Mouse (Mus musculus) gastrocnemius, postnatal 4 days (tissue): ENCODE data around the gene Rex1bd. TPM values are rescaled to one million over a fixed set of nuclear protein-coding genes. Genes with fewer than 3 reads are reported as not detected.
A peak's percentile ranks its signal among the peaks of the same experiment; 100 is the strongest.

ENCODE experiments used
- DNase-seq, 2 experiments: peaks; one replicate each; pipeline ENCODE4 v3.0.0; 2021 to 2022; ENCODE audit warnings: low spot score in 2 of 2, mixed read lengths in 2 of 2
- long read RNA-seq, 2 experiments: library from polyadenylated mRNA; stranded (forward); transcript quantifications; one replicate each; pipeline ENCODE4 v2.0.0; 2021
- total RNA-seq, 2 experiments: library from RNA; stranded (reverse); gene quantifications; 2 replicates each; pipeline ENCODE4 v1.2.3; 2021

Rex1bd gene
- 100 to 1,000 TPM; 118 to 119 TPM for total RNA-seq
- long read RNA-seq, experiment 1, transcript Rex1bd-201 (5 exons, 671 nt), result major isoform, 43 of 87 reads
- long read RNA-seq, experiment 1, transcript Rex1bd-207 (3 exons, 542 nt), result minor isoform, 32 of 87 reads
- long read RNA-seq, experiment 1, partial matches to known transcripts, result 3 of 87 reads
- long read RNA-seq, experiment 1, other reads (novel, unspliced or antisense), result 3 of 87 reads
- long read RNA-seq, experiment 2, transcript Rex1bd-201 (5 exons, 671 nt), result major isoform, 41 of 88 reads
- long read RNA-seq, experiment 2, transcript Rex1bd-207 (3 exons, 542 nt), result minor isoform, 37 of 88 reads
- long read RNA-seq, experiment 2, partial matches to known transcripts, result 2 of 88 reads
- long read RNA-seq, experiment 2, other reads (novel, unspliced or antisense), result 3 of 88 reads

DNA sequence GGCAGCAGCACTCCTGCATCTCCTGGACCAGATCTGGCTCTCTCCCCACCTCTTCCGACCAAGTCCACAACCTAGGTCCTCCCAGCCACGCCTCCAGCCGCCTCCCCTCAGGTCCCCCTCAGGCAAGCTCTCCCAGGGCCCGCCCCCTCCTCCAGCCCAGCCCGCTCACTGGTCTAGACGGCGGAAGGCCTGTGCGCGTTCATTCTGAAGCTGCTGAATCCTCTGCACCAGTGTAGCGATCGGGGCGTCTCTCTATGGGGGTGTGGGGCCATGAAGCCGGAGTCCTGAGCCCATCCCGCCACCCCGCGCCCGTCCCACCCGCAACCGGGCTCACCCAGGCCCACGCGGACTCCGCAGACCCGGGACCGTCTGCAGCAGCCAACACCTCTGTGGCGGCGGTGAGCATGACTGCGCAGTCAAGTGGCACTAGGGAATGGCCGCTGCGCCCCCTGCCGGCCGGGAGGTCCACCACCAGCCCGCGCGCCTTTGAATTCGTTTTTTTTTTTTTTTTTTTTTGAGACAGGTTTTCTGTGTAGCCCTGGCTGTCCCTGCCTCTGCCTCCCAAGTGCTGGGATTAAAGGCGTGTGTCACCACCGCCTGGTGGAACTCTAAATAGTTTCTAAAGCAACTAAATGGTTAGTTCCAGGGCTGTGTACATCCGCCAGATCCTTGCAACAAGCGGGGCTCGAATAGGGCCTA lies at the start of gene Rex1bd:
Rex1bd (minus strand) TSS at position 425 of the 699 bp plus-strand sequence.
- peak; percentile 86 to 95 for DNase-seq

DNA sequence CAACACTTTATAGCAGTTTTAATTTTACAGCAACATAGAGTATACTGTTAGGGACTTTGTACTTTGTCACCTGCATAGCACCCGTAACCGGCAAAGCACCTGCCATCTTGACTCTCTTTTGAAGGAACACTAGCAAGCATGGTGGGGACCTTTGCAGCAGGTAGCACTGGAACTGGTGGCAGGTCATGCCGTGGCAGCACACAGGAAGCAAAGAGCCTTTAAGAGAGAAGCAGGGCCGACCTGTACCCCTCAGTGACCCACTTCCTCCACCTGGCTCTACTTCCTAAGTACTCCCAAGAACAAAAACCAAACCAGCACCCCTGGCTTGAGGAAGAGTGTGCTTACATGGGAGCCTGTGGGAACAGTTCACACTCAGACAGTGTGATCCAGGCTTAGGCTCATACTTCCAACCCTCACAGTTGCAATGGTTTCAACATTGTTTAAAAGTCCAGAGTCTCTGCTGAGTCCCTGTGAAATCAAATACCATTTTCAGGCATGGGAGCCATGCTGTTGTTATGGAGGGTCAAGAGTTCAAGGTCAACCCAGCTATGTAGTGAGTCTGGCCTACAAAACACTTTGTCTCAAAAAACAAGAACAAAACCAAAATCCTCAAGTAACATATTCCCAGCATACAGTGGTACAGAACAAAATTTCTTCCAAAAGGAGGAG lies 48.7 kb upstream of the Rex1bd start:
- no peak for DNase-seq

GRCm38 (mm10) chr8:70553740-70554139 lies 47.2 kb upstream of the Rex1bd start:
- peak in 1 of 2 experiments; percentile 63 for DNase-seq

DNA sequence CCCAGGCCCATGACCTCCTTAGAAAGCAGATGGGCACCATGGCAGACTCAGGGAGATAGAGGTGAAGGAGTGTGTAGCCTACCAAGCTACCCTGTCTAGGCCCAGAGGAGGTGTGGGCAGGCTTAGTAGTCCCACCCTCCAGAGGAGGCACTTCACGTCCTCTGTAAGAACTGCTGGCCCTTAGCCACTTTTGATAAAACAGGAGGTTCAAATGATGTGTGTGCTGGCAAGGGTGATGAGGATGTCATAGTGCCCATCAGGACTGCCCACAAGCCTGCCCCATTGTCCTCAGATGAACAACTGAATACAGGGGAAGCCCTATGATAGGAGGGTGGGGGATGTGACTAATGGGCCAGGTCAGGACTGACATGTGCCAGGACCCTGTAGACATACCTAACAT lies 46.3 kb upstream of the Rex1bd start:
- DNase-seq, result no peak

DNA sequence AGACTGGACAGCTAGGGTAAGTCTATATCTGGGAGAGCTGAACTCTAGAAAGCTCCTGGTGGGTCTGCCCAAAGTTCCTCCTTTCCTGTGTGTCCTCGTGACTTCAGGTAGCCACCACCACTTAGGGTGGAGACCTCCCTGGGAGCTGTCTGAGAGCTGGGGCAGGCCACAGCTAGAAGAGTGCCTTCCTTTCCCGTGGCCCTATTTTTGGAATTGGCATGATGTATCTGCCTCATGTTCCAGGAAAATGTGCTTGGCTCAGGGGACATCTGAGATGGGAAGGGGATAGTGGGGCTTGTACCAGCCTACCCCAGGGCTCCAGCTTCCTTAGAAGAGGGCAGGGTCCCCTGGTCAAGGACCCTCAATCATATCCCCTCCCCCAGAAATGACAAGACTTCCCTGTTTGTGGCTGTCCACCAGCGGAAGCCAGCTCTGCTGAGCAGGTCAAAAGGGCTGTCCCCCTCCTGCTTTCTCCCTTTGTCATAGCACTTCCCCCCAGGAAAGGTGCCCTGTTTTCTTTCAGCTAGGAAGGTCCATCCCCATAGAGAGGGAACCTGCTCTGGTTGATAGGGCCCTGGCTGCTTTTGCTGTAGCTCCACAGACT lies 45.1 kb upstream of the Rex1bd start:
- no peak for DNase-seq

- no peak for DNase-seq
Measured at GRCm38 (mm10) chr8:70549412-70550184, 43.0 kb upstream of the Rex1bd start.

GRCm38 (mm10) chr8:70547762-70548161 lies 41.2 kb upstream of the Rex1bd start:
- DNase-seq, result no peak

DNA sequence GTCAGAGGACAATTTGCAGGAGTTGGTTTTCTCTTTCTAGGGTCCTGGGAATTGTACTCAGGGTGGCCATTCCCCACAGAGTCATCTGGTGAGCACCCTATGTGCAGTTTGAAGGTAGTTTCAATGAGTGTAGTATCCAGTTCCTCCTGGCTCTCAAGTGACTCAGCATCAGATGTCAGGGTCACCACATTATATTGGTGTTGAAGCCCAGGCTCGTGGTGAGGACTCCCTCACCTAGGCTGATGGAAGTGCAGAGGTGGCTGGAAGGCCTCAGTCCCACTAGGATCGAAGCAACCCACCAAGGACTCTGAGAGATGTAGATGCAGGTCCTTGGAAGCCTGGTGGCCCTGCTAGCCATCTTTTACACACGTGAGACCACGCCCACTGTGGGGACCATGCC lies 39.9 kb upstream of the Rex1bd start:
- no peak for DNase-seq

GRCm38 (mm10) chr8:70544200-70544687 lies 37.7 kb upstream of the Rex1bd start:
- no peak for DNase-seq

DNA sequence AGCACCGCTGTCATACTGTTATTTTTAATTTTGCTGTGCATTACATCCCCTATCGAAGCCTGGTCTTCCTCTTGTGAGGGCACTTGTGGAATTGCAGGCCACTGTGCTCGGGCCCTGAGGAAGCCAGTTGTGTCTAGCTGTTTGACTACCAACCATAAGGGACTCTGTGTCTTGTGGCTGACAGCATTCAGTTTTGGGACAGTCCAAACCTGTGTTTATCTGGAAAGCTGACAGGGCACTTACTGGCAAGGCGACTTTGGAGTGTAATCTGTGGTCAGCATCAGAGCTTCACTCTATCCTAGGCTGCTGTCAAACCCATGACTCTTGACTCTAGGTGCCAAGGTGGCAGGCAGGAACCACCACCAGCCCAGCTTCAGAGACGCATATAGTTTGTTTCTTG lies 34.5 kb upstream of the Rex1bd start:
- no peak for DNase-seq

DNA sequence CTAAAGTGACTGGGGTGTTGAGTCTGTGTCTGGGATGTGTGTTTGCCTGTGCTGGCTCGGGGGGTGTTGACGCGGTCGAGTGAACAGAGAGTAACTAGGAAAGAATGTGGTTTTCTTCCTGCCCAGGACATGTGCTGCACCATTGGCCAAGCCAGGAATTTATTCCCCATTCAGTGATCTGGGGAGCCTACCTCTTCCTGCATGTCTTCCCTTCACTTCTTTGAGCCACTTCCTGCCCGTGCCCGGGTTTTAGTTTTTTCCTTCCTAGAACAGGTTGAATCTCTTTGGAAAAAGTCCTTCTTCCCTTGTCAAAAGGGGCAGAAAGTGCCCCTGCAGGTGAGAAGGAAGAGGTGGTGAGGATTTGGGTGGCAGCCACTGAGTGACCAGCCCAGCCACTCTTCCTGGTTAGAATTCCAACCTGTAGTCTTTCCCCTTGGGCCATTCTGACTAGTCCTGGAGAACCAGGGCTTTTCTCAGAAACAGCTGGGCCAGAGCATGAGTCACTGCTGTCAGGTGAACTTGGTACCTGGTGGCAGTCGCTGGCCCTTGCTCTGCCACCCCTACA lies 34.0 kb upstream of the Rex1bd start:
- no peak for DNase-seq

- DNase-seq, result no peak
Measured at GRCm38 (mm10) chr8:70540013-70540506, 33.5 kb upstream of the Rex1bd start.

GRCm38 (mm10) chr8:70539077-70539813 lies 32.7 kb upstream of the Rex1bd start, which contains the start of gene Ell:
TSS of gene Ell (plus strand) at chr8:70539457.
- peak; percentile 98 to 100 for DNase-seq

DNA sequence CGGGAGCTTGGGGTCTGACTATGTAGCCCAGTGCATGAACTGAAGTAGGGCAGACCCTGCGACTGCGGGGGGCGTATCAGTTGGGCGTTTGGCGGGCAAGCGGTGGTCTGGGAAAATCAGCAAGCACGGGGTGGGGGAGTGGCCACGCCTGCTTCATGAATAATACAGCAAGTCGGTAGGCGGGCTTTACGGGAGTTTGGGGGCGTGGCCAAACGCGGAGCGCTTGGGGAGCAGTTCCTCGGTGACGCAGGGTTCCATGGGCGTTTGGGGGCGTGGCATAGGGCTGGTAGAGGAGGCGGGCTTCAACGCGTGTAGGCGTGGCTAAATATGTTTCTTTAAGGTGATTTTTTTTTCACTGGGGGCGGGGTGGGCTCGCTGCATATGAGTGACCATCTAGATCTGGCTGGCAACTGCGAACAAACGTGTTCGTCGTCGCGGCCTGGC lies 32.1 kb upstream of the Rex1bd start:
- peak; percentile 99 to 100 for DNase-seq

DNA sequence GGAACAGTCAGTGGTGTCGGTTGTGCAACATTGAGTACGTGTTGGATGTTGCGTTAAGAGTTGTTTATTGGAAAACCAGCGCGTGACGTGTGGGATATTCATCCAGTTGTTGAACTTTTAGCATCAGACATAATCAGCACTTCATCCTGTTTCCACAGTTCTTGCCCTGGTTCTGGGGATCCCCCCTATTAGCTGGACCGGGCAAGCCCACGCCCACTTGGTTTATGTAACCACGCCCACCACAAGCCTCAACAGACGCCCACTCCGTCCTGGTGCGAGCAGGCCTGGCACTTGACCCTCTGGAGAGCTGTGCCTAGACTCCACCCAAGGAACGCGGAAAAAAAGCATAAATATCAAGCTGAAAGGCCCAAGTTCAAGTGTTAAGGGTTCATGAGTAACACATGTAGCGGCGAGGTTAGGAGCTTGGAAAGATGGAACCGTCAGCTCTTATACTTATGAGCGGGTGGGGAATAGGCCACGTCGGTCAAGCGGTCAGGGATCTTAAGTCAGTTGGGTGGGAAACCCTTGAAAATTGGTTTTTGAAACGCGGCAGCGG lies 31.6 kb upstream of the Rex1bd start:
- DNase-seq, result peak in 1 of 2 experiments; percentile 61

DNA sequence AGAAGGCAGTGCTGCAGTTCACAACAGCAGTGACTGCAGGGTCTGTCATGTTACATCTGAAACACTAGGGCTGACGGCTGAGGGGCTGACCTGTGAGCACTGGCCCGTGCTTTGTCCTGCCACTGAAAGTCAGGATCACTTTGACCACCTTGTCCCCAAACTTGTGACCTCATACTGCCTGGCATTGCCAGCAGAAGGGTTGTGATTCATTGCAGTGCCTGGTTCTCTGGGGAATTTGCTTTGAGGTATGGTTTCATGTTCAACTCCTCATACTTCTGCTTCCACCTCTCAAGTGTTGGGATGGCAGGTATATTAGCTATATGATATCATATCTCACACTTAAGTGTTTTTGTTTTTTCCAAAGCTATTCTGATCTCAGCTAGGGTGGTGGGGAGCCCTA lies 29.1 kb upstream of the Rex1bd start:
- DNase-seq, result no peak

GRCm38 (mm10) chr8:70535221-70535620 lies 28.7 kb upstream of the Rex1bd start:
- no peak for DNase-seq

- no peak for DNase-seq
Measured at GRCm38 (mm10) chr8:70534281-70534680, 27.7 kb upstream of the Rex1bd start.

DNA sequence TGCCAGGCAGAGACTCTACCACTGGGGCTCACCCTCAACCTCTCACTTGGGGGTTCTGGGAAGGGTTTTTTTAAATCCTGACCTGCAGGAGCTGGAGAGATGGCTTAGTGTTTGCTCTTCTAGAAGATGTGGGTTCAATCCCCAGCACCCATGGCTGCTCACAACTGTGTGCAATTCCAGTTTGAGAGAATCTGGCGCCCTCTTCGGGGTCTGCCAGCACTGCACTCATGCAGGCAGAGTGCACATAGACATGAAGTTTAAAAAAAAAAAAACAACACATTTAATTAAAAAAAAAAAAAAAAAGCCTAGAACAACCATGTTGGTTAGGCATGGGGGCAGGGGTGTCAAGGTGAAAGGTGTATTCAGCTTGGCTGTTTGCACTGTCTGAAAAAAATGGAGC lies 23.8 kb upstream of the Rex1bd start:
- no peak for DNase-seq
